Mouse (Mus musculus): ENCODE results near the gene Grik4. TPM values are rescaled to one million over a fixed set of nuclear protein-coding genes. Genes with fewer than 3 reads are reported as not detected.

Gene Grik4
- total RNA-seq, 2 experiments from 2014 or later = 0.11 to 0.36 TPM

DNA sequence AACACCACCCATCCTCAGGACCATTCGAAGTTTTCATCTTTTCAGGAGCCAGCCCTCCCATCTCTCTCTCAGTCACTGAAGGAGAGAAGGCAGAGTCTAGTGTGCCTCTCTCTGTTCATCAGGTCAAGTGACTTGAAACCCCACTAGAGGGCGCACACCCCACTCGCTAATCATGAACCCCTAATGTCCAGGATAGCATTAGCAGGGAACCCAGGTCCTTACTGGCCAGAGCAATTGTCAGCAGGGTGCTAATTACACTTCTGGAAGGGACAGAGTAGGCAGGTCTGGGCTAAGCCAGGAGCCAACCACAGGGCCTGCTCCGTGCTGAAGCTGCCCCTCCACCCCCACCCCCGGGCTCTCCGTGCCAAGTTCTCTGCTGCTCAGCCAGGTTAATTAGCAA is 371.1 kb downstream of the Grik4 start:
- no peak for DNase-seq

DNA sequence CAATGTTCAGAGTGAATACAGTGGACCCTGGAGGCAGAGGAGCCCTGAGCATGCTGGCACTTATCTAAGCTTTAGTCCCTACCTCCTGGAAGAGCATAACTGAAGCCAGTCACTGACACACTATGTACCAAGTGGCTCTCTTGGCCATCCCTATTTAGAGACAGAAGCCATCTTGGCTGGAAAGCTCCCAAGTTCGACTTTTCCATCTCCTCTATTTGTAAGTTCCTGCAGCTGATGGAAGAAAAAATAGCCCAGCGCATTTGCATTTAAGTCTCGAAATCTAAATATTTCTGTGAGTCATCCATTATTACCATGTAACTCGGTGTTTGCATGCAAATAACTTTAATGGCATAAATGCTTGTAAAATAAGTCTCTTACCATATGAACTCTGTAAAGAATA is 378.4 kb downstream of the Grik4 start:
- no peak for DNase-seq

DNA sequence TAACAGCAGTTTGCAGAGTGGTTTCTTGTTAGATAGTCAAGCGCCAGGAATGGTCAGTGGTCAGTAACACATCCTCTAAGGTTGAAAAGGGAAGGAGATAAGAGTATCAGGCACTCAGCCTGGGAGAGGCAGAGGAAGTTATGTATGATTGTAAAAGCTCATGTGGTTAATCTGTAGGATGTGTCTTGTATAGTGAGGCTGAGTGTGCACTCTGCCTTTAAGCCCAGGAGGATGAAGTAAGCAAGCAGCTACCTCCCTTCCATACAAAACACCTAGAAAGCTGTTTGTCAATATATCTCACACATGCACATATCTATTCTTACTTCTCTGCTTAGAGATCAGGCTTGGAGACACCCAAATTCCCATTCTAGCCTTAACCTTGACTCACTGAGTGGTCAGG is 389.1 kb downstream of the Grik4 start:
- DNase-seq = no peak

DNA sequence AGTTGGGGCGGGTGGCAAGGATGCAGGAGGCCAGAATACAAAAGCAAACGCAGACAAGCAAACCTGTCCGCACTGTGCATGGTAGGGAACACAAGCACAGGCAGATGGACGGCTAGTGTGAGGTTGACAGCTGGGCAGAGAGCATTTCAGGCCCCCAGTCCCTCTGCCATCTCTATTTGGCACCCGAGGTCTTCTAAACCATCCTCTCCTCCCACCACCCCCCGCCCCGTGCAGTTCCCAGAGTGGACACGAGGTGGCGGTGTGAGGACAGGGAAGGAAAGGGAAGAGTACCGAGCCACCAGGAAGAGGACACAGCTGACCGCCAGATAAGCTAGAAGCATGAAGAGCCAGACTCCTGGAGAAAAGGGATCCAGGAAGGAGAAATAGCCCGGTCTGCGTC is 394.2 kb downstream of the Grik4 start:
- peak; percentile 41 for DNase-seq

DNA sequence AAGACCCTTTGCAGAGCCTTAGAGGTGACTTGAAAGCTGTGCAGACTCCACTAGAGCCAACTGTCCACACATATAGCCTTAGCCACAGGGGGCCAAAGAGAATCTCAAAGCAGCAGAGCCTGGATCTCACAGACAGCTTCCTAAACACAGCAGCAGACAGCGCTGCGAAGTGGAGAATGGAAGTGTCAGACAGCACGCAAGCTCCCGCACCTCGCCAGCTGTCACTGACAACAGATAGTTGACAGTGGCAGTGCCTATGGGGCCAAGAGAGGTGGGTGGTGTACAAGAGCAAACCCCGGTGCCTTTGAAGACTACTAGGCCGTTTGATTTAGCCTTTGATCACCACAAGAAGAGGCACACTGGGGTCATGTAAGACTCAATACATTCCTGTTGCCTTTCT is 395.3 kb downstream of the Grik4 start:
- no peak for DNase-seq

DNA sequence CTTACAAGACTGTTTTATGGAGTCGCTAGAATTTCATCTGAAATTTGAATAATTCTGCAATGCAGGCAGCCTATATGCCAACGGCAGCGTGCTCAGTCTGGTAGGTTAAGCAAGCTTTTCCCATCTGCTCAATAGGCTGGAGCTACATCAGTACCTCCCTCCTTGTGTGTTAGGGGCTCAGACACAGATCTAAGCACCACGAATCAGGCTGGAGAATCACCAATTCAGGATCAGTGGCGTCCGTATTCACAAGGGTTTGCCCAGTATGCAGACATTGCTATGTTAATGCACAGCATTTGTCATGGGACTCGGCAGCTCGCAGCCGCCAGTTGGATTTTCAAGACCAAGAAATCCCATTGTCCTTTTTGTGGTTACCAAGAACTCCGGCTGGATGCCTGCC is 399.8 kb downstream of the Grik4 start:
- no peak for DNase-seq

DNA sequence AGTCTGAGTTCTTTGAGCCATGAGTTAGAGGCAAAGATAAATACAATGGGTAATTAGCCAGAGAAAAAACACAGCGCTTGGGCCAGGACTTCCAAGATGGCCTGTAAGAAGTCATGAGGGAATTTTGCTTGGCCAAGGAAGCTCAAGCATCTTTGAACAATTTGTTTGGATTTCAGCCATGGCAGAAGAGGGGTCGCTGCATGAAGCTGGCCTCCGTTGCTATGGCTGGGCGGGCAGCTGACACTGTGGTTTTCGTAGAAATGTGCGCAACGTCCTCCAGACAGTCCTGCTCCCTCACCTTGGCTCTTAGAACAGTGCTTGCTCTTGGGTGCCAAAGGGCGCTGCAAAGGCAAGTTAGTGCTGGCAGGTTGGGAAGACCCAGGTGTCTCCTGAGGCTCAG is 410.8 kb downstream of the Grik4 start:
- no peak for DNase-seq

DNA sequence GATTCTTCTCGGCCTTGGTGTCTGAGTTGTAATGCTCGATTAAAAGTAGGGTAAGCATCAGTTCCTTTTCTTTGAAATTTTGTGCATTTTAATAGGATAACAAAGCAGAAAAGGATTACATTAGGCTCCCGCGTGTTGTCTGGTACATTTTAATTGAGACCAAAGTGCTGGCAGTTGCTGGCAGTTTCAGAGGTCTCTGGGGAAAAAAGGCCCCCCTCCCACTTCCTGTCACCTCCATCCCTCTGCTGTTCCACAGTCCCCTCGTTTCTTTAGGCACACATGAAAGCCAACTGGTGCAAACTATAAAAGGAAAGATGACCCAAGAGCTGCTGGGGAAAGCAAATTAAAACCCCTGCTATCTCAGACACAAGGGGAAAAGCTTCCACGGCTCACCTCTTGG is 411.3 kb downstream of the Grik4 start:
- DNase-seq = no peak

DNA sequence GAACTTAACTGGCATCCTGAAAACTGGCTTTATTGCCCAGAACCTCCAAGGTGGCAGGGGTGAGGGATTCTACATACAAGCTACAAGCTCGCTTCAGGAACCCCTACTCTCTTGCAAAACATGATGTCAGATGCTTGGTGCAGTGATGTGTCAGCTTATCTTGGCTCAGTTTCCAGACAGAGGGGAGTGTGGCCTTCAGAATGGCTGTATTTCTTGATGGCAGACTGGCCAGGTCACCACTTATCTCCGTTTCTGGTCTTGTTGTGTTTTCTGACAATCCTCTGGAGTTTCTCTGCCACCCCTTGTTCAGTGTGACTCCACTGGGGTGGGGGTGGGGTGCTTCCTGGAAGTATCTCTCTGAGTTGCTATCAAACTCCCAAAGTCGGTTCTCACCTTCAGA is 412.3 kb downstream of the Grik4 start:
- DNase-seq = no peak

DNA sequence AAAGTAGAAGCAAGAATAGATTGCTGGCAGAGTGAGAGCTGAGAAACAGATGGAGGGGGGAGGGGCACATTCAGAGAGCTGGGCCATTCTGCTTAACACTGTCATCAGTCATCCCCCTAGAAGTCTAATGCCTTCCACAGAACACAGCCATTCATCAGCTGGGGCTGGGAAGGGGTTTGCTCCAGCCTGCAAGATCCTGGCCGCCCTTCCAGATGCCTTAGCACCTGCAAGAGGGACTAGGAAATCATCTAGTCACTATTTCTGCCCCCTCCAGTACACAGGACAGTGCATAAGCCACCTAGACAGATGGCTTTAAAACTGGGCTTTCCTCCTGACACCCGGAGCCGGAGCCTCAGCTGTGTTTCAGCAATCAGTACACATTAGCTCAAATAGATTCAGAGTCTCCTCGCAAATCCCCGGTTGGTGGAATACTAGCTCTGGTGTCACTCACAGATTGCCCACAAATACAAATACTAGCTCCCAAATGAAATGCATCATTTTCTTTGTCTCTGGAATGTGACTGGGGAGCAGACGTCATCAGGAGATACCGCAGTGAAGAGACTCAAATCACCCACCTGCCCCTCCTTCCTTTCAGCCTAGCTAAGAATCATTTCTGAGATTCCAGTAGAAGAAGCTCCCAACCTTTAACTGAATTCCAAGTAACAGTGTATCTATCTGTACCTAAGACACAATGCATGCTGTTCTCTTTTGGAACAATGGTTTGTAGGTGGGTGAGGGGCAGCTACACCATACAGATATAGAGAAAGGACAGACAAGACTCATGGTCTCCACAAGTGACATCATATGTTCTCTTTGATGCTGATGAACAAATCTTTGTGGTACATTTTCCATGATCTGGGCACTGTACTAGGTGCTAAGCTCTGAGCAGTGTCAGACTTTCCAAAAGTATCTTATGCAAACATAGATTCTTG is 413.8 kb downstream of the Grik4 start:
- no peak for DNase-seq

DNA sequence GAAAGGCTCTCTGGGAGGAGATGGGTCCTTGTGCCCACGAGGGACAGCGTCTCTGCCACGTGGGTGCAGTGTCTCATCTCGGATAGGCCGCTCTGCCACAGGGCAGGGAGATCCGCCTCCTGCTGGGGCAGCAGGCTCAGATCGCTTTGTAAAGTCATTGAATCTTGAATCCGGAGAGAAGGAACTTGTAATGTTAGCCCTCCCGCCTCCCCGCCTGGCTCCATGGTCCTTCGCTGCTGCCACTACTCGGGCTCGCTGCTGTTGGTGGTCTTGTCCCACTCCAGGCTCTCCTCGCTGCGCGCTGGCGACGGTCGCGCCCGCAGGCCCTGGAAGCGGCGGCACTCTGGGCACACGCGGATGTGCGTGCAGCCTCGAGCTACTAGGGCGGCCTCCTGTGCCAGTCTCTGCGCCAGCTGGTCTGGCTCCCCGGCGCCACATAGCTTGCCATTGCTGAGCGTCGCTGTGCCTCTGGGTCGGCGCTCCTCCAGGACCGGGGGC is 423.7 kb downstream of the Grik4 start:
- peak; percentile 14 for DNase-seq

DNA sequence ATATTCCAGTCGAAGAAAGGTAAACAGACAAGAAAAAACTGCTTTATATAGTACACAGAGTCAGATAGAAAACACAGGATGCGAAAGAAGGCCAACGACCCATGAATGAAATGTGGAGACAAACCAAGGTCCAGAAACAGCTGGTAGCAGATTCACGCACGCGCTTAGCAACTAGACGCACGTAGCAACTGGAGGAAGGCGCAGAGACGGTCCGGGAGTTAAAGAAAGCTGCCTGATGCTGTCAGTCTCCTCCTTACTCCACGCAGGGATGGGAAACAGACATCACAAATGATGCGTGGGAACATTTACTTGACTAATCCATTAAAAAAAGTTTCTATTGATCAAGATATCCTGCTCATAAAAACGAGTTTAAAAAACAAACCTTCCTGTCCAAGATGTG is 426.1 kb downstream of the Grik4 start:
- no peak for DNase-seq

DNA sequence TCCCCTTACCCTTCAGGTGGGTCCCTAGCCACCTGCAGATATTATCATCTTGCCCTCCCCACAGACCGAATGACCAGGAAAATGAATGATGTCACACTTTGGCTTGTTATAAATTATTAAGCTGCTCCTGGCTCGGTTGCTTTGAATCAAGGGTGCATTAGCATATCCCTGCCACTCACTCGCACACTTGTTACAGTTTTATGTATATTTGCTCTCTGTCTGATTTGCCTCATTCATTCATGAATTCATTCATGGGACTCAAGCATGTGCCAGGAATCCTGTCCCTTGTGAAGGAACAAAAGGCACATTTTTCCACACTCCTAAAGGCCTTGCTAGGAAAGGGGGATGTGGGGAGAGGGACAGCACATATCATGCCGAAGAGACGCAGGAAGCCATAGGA is 431.1 kb downstream of the Grik4 start:
- no peak for DNase-seq

DNA sequence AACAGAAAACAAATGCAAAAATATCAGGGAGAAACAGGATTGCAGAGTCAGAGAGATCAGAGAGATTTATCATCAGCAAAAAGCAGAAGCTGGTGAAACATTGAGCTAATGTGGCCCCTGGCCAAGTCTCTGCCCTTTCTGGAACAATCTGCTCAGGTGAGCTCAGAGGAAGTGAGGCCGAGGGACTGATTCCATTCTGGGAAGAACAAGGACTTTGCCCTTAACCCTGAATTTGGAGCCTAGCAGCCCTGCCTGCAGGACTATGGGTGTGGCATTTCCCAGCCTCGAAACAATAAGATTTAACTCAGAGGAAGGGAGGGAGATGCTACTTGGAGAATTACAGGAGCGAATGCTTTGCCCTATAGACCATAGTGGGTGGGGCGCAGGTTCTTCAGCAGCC is 432.0 kb downstream of the Grik4 start:
- DNase-seq = no peak

DNA sequence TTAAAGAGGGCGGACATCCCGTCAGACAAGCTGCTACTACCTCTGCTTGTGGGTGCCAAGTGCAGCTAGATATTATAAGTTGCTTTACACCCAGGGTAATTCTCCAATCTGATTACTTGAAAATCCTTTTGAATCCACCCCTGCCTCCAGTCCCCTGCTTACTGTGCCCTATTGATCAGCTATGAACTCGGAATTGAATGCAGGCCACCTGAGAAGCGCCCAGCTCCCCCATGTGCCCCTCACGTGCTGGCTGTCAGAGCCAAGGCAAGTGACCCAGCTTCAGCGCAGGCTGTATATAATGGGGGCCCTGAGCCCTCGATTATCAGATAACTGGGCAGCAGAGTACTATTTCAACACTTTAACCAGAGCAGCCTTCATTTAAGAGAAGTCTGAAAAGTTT is 436.1 kb downstream of the Grik4 start:
- no peak for DNase-seq

DNA sequence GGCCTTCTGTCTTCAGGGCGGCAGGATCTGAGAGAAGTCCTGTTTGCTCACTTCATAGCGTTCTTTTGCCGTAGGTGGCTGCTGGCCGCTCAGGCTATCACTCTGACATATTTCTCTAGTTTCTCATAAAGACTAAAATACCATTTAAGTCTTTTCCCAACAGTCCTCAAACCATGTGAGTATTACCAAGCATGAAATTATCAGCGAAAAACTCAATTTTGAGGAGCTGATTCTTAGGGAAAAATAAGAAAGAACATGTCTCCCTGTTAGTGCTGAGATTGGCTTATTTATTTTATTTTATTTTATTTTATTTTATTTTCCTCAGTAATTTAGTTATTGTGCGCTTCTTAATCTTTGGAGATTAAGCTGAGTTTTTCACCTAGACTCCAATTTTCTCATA is 436.6 kb downstream of the Grik4 start, which contains the start of gene Tbcel:
Gene Tbcel, minus strand, starts transcription at position 101 of the 400 bp plus-strand sequence.
- no peak for DNase-seq

DNA sequence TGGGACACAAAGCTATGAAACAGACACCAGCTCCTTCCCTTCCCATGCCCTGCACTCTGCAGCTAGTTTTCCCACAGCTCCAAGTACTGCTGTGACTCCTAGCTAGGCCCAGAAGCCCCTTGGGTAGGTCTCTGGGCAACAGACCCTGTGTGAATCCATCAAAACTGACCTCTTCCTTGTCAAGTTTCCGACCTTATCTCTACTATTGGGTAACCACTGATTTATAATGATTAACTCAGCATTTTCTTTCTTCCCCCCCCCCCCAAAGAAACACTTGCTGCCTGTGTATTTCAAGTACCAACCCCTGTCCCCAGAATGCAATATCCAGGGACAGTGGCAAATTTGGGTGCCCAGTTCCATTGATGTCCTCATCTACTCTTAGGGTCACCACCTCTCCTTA is 437.3 kb downstream of the Grik4 start:
- DNase-seq = no peak

DNA sequence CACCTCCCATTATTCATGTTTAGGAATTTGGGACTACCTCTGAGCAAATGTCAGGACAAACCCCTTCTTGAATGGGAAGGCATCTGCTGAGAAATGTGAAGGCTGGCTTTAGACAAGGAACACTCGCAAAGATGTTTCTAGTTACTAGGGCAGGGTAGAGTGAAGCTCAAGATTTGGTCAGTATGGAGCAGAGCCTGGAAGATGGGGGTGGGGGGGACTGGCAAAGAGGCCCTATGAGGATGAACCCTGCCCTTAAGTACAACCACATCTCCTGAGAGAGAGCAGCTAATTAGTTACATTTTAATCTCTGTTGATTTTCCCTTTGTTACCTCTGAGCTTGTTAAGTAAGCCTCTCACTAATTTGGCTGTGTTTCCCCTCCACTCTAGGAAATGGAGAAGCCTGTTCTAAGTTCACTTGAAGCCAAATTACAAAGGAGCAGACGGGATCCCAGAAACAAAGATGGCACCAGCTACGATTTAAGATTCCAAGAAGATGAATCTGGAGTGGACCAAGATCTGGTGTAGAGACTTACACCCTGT is 439.3 kb downstream of the Grik4 start:
- DNase-seq = no peak

DNA sequence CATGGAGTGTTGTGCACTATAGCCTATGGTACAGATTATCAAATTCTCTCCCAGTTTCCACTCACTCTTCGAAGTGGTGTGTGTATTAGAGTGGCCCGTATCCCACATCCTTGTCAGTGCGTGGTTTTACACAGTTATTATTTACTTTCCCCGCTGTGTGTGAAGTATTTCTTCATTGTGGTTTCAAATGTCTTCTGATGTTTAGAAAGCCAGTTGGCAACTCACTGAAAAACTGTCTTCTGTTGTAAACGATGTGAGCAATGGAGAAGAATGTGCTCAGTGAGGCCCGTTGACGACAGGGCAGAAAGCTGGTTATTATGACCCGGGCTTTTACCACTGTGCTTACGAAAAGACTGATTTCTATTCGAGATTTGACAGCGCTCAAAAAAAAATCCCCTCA is 439.7 kb downstream of the Grik4 start:
- no peak for DNase-seq

DNA sequence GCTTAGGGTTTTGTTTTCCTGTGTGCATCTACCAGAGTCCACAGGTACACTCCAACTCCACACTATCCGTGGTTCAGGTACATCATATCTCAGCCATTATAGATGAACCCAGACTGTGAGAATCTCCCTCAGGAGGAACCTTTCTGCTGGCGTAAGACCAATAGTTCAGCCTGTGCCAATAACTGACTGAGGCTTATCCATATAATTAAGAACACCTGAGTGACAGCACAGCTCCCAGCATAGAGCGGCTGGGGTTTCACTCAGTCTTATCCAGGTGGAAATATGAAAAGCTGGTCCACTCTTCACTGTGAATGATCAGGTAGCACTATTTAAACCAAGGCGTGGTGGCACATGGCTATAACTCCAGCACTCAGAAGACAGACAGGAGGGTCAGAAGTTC is 440.6 kb downstream of the Grik4 start:
- DNase-seq = no peak

DNA sequence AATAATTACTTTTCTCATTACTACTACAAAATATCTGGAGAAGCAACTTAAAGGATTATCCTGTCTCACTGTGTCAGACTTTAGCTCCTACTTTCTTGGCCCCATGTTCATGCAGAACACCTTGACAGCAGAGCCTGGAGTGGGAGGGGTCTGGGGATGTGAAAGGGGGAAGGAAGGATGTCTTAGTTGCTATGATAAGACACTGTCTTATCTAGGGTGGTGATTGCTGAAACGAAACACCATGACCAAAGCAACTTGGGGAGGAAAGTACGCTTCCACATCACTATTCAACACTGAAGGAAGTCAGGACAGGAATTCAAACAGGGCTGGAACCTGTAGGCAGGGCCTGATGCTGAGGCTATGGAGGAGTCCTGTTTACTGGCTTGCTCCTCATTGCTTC is 448.0 kb downstream of the Grik4 start:
- DNase-seq = no peak

DNA sequence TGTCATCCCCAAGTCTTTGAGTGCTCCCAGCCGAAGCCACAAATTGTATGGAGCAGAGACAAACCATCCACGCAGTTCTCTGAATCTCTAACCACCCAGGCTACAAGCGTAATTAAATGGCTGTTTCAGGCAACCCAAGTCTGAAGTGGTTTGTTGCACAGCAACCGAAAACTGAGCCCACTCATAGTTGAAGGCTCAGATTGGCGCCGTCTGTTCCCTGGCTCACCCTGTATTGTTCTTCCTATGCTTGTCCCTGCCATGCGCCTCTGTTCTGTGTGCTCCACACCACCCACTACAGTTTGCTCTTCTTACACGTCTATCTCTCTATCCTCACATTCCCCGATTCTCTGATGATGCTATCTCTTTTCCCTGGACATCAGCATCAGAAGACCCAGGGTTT is 452.5 kb downstream of the Grik4 start:
- DNase-seq = no peak

DNA sequence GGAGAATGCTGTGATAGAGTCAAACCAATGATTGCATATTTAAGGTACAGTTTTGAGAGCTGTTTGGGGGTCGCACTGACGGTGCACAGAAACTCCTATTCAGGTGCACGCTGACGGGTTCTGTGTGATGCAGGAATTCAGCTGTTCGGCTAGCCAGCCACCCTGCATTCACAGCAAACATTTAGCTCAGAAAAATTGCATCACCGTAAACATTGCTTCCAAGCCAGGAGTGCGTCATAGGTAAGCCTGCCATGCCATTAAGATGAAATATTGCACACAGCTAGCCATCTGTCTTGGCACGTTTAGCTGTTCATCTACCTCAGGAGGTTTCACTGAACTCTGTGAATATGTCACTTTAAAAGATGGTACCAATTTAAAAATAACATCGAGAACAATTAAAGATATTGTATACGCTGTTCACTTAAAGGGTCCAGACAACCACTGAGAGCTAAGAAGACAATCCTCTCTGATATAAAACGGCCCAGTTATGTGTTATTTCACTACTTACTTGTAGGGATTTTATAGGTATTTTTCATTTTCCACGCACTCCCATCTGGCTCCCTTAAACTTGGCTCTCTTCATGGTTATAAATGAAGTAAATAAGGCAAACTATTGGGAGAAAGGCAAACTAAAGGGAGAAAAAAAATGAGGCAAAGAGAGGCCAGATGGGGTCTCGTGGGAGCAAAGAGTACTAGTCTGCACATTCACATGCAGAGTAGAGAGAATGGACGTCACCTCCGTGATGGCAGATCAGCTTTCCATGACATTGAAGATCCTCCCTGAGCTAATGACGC is 453.5 kb downstream of the Grik4 start:
- no peak for DNase-seq

Measured in gastrocnemius, postnatal 25 days (tissue).